Mouse (Mus musculus) CH12.LX (cell line): ENCODE data around the gene Pmis2. TPM values are rescaled to one million over a fixed set of nuclear protein-coding genes. Genes with fewer than 3 reads are reported as not detected.

Experiments used
- DNase-seq: peaks from one replicate; pipeline ENCODE4 v3.0.0-alpha.2; 2013; ENCODE audit errors: extremely low read depth
- H3K27ac ChIP-seq: 2 replicates; pipeline ENCODE4 v1.5.1; 2012; ENCODE audit warnings: low read depth, mild to moderate bottlenecking, control low read depth, moderate library complexity; ENCODE audit not compliant: insufficient read depth
- H3K27me3 ChIP-seq: replicated peaks from 2 replicates; pipeline ENCODE3; 2012; ENCODE audit warnings: inconsistent platforms
- H3K36me3 ChIP-seq, 2 experiments: replicated peaks in 1 of 2; 2 replicates each; pipeline versions ENCODE3 to v1.6.1; 2012; ENCODE audit warnings: inconsistent platforms in 1 of 2, low read length in 1 of 2, mild to moderate bottlenecking in 1 of 2, mixed read lengths in 1 of 2, moderate library complexity in 1 of 2; ENCODE audit not compliant: control insufficient read depth in 1 of 2, insufficient read depth in 1 of 2
- H3K4me1 ChIP-seq, 2 experiments: 2 replicates each; pipeline ENCODE4 v1.6.1; 2012; ENCODE audit warnings: inconsistent platforms in 1 of 2, moderate library complexity in 1 of 2; ENCODE audit not compliant: insufficient read depth in 2 of 2, control insufficient read depth in 1 of 2
- H3K4me2 ChIP-seq: 2 replicates; pipeline ENCODE4 v1.6.1; 2012; ENCODE audit warnings: low read depth, mild to moderate bottlenecking, control low read depth; ENCODE audit not compliant: poor library complexity, insufficient read depth, severe bottlenecking
- H3K4me3 ChIP-seq, 3 experiments: fragments of 150-350 bp in 1 of 3; sonication (generic) in 1 of 3; replicated peaks in 1 of 3; 2 replicates each; pipeline versions ENCODE3 to v1.5.1; 2011 to 2012; ENCODE audit warnings: low read depth in 2 of 3, low read length in 2 of 3, mild to moderate bottlenecking in 2 of 3, moderate library complexity in 2 of 3, control low read depth in 1 of 3, improper control_type of control experiment in 1 of 3, inconsistent platforms in 1 of 3, mixed read lengths in 1 of 3; ENCODE audit not compliant: poor library complexity in 1 of 3
- H3K79me2 ChIP-seq: replicated peaks from 2 replicates; pipeline ENCODE4 v1.6.1; 2012; ENCODE audit warnings: mild to moderate bottlenecking, moderate library complexity; ENCODE audit not compliant: control insufficient read depth, poor library complexity, insufficient read depth, severe bottlenecking; ENCODE audit errors: extremely low read depth
- H3K9ac ChIP-seq: 2 replicates; pipeline ENCODE4 v1.6.1; 2012; ENCODE audit warnings: low read depth, mild to moderate bottlenecking, control low read depth, moderate library complexity; ENCODE audit not compliant: insufficient read depth
- H3K9me3 ChIP-seq: replicated peaks from 2 replicates; pipeline ENCODE3; 2012; ENCODE audit warnings: low read length, inconsistent platforms, mixed read lengths
- CHD1 ChIP-seq: IDR thresholded peaks from 2 replicates; pipeline ENCODE4 v1.6.1; 2012; ENCODE audit warnings: low read depth, low read length, improper control_type of control experiment, inconsistent platforms
- CHD2 ChIP-seq: IDR thresholded peaks from 2 replicates; pipeline ENCODE4 v1.6.1; 2011; ENCODE audit warnings: low read length, improper control_type of control experiment
- CTCF ChIP-seq, 2 experiments: IDR thresholded peaks in 1 of 2; conservative IDR thresholded peaks in 1 of 2; 2 replicates each; pipeline ENCODE4 v1.5.1; 2011 to 2012; ENCODE audit warnings: low read depth in 2 of 2, low read length in 2 of 2, improper control_type of control experiment in 1 of 2, inconsistent platforms in 1 of 2, mild to moderate bottlenecking in 1 of 2, moderate library complexity in 1 of 2
- E2F4 ChIP-seq: IDR thresholded peaks from 2 replicates; pipeline ENCODE4 v1.6.1; 2011; ENCODE audit warnings: low read depth, low read length, improper control_type of control experiment; ENCODE audit not compliant: insufficient replicate concordance
- ELF1 ChIP-seq: IDR thresholded peaks from 2 replicates; pipeline ENCODE4 v1.6.1; 2014; ENCODE audit warnings: low read depth, mild to moderate bottlenecking, inconsistent platforms, low read length, improper control_type of control experiment
- EP300 ChIP-seq: IDR thresholded peaks from 2 replicates; pipeline ENCODE4 v1.6.1; 2011; ENCODE audit warnings: low read length, improper control_type of control experiment
- ETS1 ChIP-seq: conservative IDR thresholded peaks from 2 replicates; pipeline ENCODE4 v1.6.1; 2012; ENCODE audit warnings: low read depth, mild to moderate bottlenecking, inconsistent platforms, low read length, improper control_type of control experiment, moderate library complexity
- GABPA ChIP-seq: IDR thresholded peaks from 2 replicates; pipeline ENCODE4 v1.6.1; 2012; ENCODE audit warnings: low read depth, low read length, improper control_type of control experiment, inconsistent platforms; ENCODE audit not compliant: insufficient replicate concordance
- HCFC1 ChIP-seq: IDR thresholded peaks from 2 replicates; pipeline ENCODE4 v1.6.1; 2012; ENCODE audit warnings: low read depth, mild to moderate bottlenecking, inconsistent platforms, low read length, improper control_type of control experiment
- IRF4 ChIP-seq: IDR thresholded peaks from 2 replicates; pipeline ENCODE4 v1.6.1; 2014; ENCODE audit warnings: low read depth, mild to moderate bottlenecking, inconsistent platforms, low read length, improper control_type of control experiment
- JUN ChIP-seq: IDR thresholded peaks from 2 replicates; pipeline ENCODE4 v1.6.1; 2011; ENCODE audit warnings: low read depth, mild to moderate bottlenecking, low read length, improper control_type of control experiment, moderate library complexity; ENCODE audit not compliant: insufficient read depth
- JUND ChIP-seq: conservative IDR thresholded peaks from 2 replicates; pipeline ENCODE4 v1.6.1; 2011; ENCODE audit warnings: low read depth, low read length, improper control_type of control experiment
- MAFK ChIP-seq: IDR thresholded peaks from 2 replicates; pipeline ENCODE4 v1.6.1; 2011; ENCODE audit warnings: low read length, improper control_type of control experiment; ENCODE audit not compliant: insufficient replicate concordance
- MAX ChIP-seq: IDR thresholded peaks from 2 replicates; pipeline ENCODE4 v1.6.1; 2011; ENCODE audit warnings: low read length, improper control_type of control experiment
- MAZ ChIP-seq: IDR thresholded peaks from 2 replicates; pipeline ENCODE4 v1.6.1; 2012; ENCODE audit warnings: low read depth, mild to moderate bottlenecking, inconsistent platforms, low read length, improper control_type of control experiment, moderate library complexity
- MYC ChIP-seq: IDR thresholded peaks from 2 replicates; pipeline ENCODE4 v1.6.1; 2011; ENCODE audit warnings: low read depth, mild to moderate bottlenecking, improper control_type of control experiment, low read length
- NELFE ChIP-seq: IDR thresholded peaks from 2 replicates; pipeline ENCODE4 v1.6.1; 2011; ENCODE audit warnings: low read depth, low read length, improper control_type of control experiment
- NRF1 ChIP-seq: IDR thresholded peaks from 2 replicates; pipeline ENCODE4 v1.6.1; 2014; ENCODE audit warnings: low read depth, mild to moderate bottlenecking, inconsistent platforms, low read length, improper control_type of control experiment, moderate library complexity
- PAX5 ChIP-seq: IDR thresholded peaks from 2 replicates; pipeline ENCODE4 v1.6.1; 2012; ENCODE audit warnings: low read length, inconsistent platforms, mixed read lengths
- POLR2A ChIP-seq: IDR thresholded peaks from 2 replicates; pipeline ENCODE4 v1.6.1; 2011; ENCODE audit warnings: low read depth, mild to moderate bottlenecking, improper control_type of control experiment, low read length
- POLR2AphosphoS2 ChIP-seq: IDR thresholded peaks from 2 replicates; pipeline ENCODE4 v1.6.1; 2011; ENCODE audit warnings: low read depth, low read length, improper control_type of control experiment
- RAD21 ChIP-seq: IDR thresholded peaks from 2 replicates; pipeline ENCODE4 v1.6.1; 2011; ENCODE audit warnings: low read depth, mild to moderate bottlenecking, low read length, improper control_type of control experiment, moderate library complexity
- RCOR1 ChIP-seq: conservative IDR thresholded peaks from 2 replicates; pipeline ENCODE4 v1.6.1; 2012; ENCODE audit warnings: low read depth, mild to moderate bottlenecking, inconsistent platforms, low read length, improper control_type of control experiment
- SMC3 ChIP-seq: IDR thresholded peaks from 2 replicates; pipeline ENCODE4 v1.6.1; 2011; ENCODE audit warnings: low read depth, low read length, improper control_type of control experiment
- TBP ChIP-seq: conservative IDR thresholded peaks from 2 replicates; pipeline ENCODE4 v1.6.1; 2011; ENCODE audit warnings: low read depth, low read length, improper control_type of control experiment
- TCF12 ChIP-seq: IDR thresholded peaks from 2 replicates; pipeline ENCODE4 v1.6.1; 2014; ENCODE audit warnings: low read depth, mild to moderate bottlenecking, inconsistent platforms, low read length, improper control_type of control experiment
- UBTF ChIP-seq: IDR thresholded peaks from 2 replicates; pipeline ENCODE4 v1.6.1; 2012; ENCODE audit warnings: low read depth, mild to moderate bottlenecking, inconsistent platforms, low read length, improper control_type of control experiment, moderate library complexity
- USF1 ChIP-seq: IDR thresholded peaks from 2 replicates; pipeline ENCODE4 v1.6.1; 2014; ENCODE audit warnings: low read depth, mild to moderate bottlenecking, inconsistent platforms, low read length, improper control_type of control experiment
- USF2 ChIP-seq: conservative IDR thresholded peaks from 2 replicates; pipeline ENCODE4 v1.6.1; 2011; ENCODE audit warnings: low read depth, low read length, improper control_type of control experiment
- ZC3H11A ChIP-seq: IDR thresholded peaks from 2 replicates; pipeline ENCODE4 v1.6.1; 2012; ENCODE audit warnings: low read depth, mild to moderate bottlenecking, inconsistent platforms, low read length, improper control_type of control experiment
- ZKSCAN1 ChIP-seq: IDR thresholded peaks from 2 replicates; pipeline ENCODE4 v1.6.1; 2012; ENCODE audit warnings: low read depth, inconsistent platforms, low read length, improper control_type of control experiment, borderline replicate concordance
- ZMIZ1 ChIP-seq: IDR thresholded peaks from 2 replicates; pipeline ENCODE4 v1.6.1; 2012; ENCODE audit warnings: low read depth, mild to moderate bottlenecking, inconsistent platforms, low read length, improper control_type of control experiment
- ZNF384 ChIP-seq: IDR thresholded peaks from 2 replicates; pipeline ENCODE4 v1.6.1; 2012; ENCODE audit warnings: low read depth, low read length, improper control_type of control experiment, inconsistent platforms
- dilution Hi-C: fragments of 300-500 bp; cut with MboI; formaldehyde crosslinking; loops from 2 replicates; pipeline ENCODE4 v1.14.3; 2020; ENCODE audit warnings: low sequenced_read_pairs; ENCODE audit not compliant: extremely low pct_unique_long_range_greater_than_20kb, extremely low pct_ligation_motif_present
- in situ Hi-C: fragments of 300-500 bp; cut with MboI; formaldehyde crosslinking; loops from 3 replicates; pipeline ENCODE4 v1.14.3; 2019; ENCODE audit warnings: low sequenced_read_pairs, low pct_ligation_motif_present, low pct_unique_long_range_greater_than_20kb, mixed read lengths
- polyA plus RNA-seq: library from polyadenylated mRNA; unstranded; fragments of >175 nt; gene quantifications from 2 replicates; pipeline ENCODE4 v1.2.1, GENCODE M21; 2012; ENCODE audit warnings: low read depth; ENCODE audit not compliant: insufficient read length
- total RNA-seq, 2 experiments: library from RNA; depleted of rRNA; stranded (reverse); fragments of 300-350 nt in 1 of 2; fragments of >200 nt in 1 of 2; gene quantifications; 2 replicates each; pipeline ENCODE4 v1.2.3; 2012 to 2014

The Pmis2 gene
- total and polyA plus RNA-seq, 3 experiments = not detected

DNA sequence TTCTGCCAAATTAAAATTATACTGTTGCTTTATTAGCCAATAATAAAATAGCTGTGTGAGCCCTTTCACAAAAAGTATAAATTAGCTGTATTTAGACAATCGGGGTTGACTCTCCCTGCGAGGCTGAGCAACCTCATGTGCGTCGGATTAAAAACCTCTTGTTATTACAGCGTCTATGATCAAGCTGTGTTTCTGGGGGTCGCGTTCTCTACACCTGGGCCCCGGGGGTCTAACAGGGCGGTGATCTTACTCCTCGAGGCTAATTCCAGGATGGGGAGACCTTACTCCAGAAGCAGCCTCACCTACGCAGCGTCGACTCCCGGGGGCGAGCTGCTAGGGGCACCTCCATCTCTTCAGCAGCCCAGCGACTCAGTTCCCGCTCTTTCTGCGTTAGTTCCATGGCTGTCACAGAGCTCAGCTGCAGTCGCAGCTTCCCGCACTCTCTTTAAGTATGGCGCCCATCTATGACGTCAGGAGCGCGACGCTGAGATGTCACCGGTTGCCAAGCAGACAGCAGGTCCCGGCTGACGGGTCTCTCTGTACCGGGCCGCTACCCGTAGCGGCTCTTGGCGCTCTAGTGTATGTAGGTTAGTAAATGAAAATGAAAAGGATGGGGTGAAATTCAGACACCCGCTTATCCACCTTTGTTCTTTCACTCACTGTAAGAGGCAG is 6.7 kb downstream of the Pmis2 start, which contains the start of gene Haus5 (continued):
- TF ChIP-seq JUND (no peak), ZKSCAN1 (no peak; the same call in 1 of the 2 replicates), MAFK (no peak), ZMIZ1 (peak; percentile 41; the same call in 1 of the 2 replicates), ETS1 (no peak), UBTF (no peak), CHD1 (no peak), PAX5 (no peak), POLR2AphosphoS2 (no peak), EP300 (no peak), MAZ (no peak), ELF1 (peak; percentile 73), CHD2 (peak; percentile 97), USF2 (no peak; the same call in 1 of the 2 replicates), USF1 (no peak)

GRCm38 (mm10) chr7:30649591-30650540 is 21.5 kb downstream of the Pmis2 start, which contains the start of gene Rbm42:
TSS of gene Rbm42 (minus strand) at chr7:30650317.
- in situ Hi-C loops = no loop called here
- H3K27ac ChIP-seq = no peak within 1 kb of the TSS
- peak; percentile 100 for DNase-seq
- H3K9ac ChIP-seq = peak within 1 kb of the TSS; percentile 87
- peaks cover 10% of the 10 kb centered on the region for H3K79me2 ChIP-seq
- peaks cover 5 to 35% of the 10 kb centered on the region in 2 experiments for H3K4me1 ChIP-seq
- H3K36me3 ChIP-seq = peaks cover 53 to 71% of the 10 kb centered on the region in 2 experiments
- peak within 1 kb of the TSS; percentile 81 to 95 (median 91) for H3K4me3 ChIP-seq
- dilution Hi-C loops = no loop called here
- peak within 1 kb of the TSS; percentile 79 for H3K4me2 ChIP-seq
- no peaks in the 10 kb centered on the region for H3K27me3 ChIP-seq
- H3K9me3 ChIP-seq = no peaks in the 10 kb centered on the region
- TF ChIP-seq GABPA (no peak; the same call in 1 of the 2 replicates), CHD2 (peak; percentile 22; the same call in 1 of the 2 replicates), IRF4 (peak; percentile 66), EP300 (no peak), MAX (peak; percentile 49; the same call in 1 of the 2 replicates), RCOR1 (no peak), HCFC1 (peak; percentile 87), USF1 (no peak), ZNF384 (no peak), CHD1 (no peak), POLR2A (peak; percentile 81), TBP (peak; percentile 65; the same call in 1 of the 2 replicates), NELFE (peak; percentile 64; the same call in 1 of the 2 replicates), USF2 (no peak), ZC3H11A (no peak), MAZ (no peak; the same call in 1 of the 2 replicates), TCF12 (peak; percentile 48; the same call in 1 of the 2 replicates), RAD21 (no peak), NRF1 (peak; percentile 57), POLR2AphosphoS2 (peak; percentile 85), MYC (no peak), CTCF (conservative IDR thresholded peaks at IDR 0.05 in 1 of 2, IDR thresholded peaks at IDR 0.05 in 1 of 2; ENCODE audit: low read depth in 2 of 2, low read length in 2 of 2) (no peak), ZMIZ1 (peak; percentile 71), E2F4 (no peak), JUN (no peak), JUND (no peak), SMC3 (no peak)
